Mouse (Mus musculus) embryo, embryonic 9.5 days (tissue): ENCODE measurements at regions not wholly inside any gene's neighbourhood (a gene's known extent, or its start where the extent isn't known, plus 50 kb on each side); places are given as distances from the start of the nearest gene placed in this dataset.

Source experiments
- DNase-seq: peaks from one replicate; pipeline ENCODE4 v3.0.0-alpha.2; 2017; ENCODE audit errors: extremely low spot score

- DNase-seq: peak; percentile 61
Measured at GRCm38 (mm10) chr12:29368107-29368819, 159.9 kb upstream of the Myt1l start.

- DNase-seq: no peak
Measured at GRCm38 (mm10) chr12:29368820-29369175, 159.4 kb upstream of the Myt1l start.

GRCm38 (mm10) chr12:29391756-29392155, 136.4 kb upstream of the Myt1l start:
- DNase-seq: no peak

- DNase-seq: no peak
Measured at GRCm38 (mm10) chr12:29394271-29394670, 133.9 kb upstream of the Myt1l start.

GRCm38 (mm10) chr12:29394881-29395280, 133.3 kb upstream of the Myt1l start:
- peak; percentile 2 for DNase-seq

GRCm38 (mm10) chr12:29395401-29395982, 132.7 kb upstream of the Myt1l start:
- DNase-seq: no peak

- DNase-seq: no peak
Measured at GRCm38 (mm10) chr12:29404434-29404833, 123.8 kb upstream of the Myt1l start.

GRCm38 (mm10) chr12:29409336-29410055, 118.7 kb upstream of the Myt1l start:
- no peak for DNase-seq

- no peak for DNase-seq
Measured at GRCm38 (mm10) chr12:29433936-29434335, 94.2 kb upstream of the Myt1l start.

- no peak for DNase-seq
Measured at GRCm38 (mm10) chr12:29439343-29440019, 88.7 kb upstream of the Myt1l start.

GRCm38 (mm10) chr12:29465201-29465600, 63.0 kb upstream of the Myt1l start:
- peak; percentile 68 for DNase-seq
